Mouse (Mus musculus): Measurements from ENCODE around the gene Mrpl20. TPM values are rescaled to one million over a fixed set of nuclear protein-coding genes. Genes with fewer than 3 reads are reported as not detected.
A peak's percentile ranks its signal among the peaks of the same experiment; 100 is the strongest.

The Mrpl20 gene
- polyA plus RNA-seq, 1 experiment from 2014 or later = 152 TPM

DNA sequence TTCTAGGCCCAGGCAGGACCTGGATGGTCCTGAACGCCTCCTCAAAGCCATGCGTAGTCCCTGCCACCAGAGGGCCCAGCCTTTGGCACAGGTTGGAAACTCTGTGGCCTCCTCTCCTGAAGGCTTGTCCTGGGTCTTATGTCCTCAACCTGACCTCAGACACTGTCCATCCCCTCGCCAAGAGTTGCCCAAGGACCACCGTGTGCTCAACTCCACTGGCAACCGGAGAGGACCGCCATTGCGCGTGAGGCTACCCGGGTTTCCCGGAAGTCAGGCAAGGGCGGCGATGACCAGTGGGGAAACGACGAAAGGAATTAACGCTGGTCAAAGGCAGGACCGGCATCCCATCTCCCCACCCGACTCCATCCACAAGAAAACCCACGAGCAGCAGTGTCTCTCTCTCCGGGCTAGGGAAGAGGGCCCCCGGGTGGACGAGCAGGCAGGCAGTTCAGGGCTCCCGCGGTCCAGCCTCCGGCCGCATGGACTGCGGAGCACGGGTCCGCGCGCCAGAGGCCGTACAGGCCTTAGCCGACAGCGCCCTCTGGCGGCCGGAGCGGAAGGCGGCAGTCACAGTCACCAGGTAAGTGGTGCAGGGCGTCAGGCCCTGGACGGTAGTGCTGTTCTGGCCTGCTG, 32.7 kb upstream of the Mrpl20 start:
- H3K4me3 ChIP-seq (ENCODE audit: low read depth, low read length) = peak overlapping the region; percentile 61
- peak overlapping the region; percentile 88 for H3K4me2 ChIP-seq
- under 1% methylated on average over 39 of the region's 39 CpGs for WGBS (ENCODE audit: insufficient replicate concordance)
- ATAC-seq (replicated peaks; ENCODE audit: insufficient number of reproducible peaks, low FRiP score, low TSS enrichment) = peak; percentile 90
- peak overlapping the region; percentile 89 for H3K9ac ChIP-seq (ENCODE audit: low read depth, low read length)
- peaks cover 44% of the 10 kb centered on the region for H3K27me3 ChIP-seq (ENCODE audit: control insufficient read depth, insufficient read depth, low read length)
- H3K27ac ChIP-seq (ENCODE audit: low read depth, low read length) = peak overlapping the region; percentile 64; the same call in 1 of the 2 replicates
- H3K4me1 ChIP-seq (ENCODE audit: control insufficient read depth, insufficient read depth, low read length) = peaks cover 20% of the 10 kb centered on the region
- H3K36me3 ChIP-seq (ENCODE audit: control insufficient read depth, insufficient read depth, low read length) = no peaks in the 10 kb centered on the region
- H3K9me3 ChIP-seq (replicated peaks; ENCODE audit: control insufficient read depth, low read length) = no peaks in the 10 kb centered on the region

DNA sequence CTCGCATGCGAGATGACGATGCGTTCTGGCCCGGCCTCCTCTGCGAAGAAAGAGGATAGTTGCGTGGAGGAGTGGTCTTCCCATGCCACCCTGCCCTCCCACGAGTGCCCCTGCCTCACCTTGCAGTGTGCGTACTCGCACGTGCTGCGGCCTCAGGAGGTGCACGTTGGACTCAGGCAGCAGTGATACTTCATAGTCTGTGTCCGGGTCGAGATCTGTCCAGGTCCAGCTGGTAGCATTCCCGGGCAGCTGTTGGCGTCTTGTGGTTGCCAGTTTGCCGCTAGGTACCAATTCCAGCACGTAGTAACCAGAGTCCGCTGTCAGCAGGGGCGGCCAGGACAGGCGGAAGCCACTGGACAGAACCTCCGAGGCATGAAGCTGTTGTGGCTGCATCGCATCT, 32.1 kb upstream of the Mrpl20 start:
- Histone ChIP-seq H3K36me3 (ENCODE audit: control insufficient read depth, insufficient read depth, low read length) (no peaks in the 10 kb centered on the region), H3K4me2 (peak overlapping the region; percentile 88), H3K9me3 (replicated peaks; ENCODE audit: control insufficient read depth, low read length) (no peaks in the 10 kb centered on the region), H3K27ac (ENCODE audit: low read depth, low read length) (no peak overlapping the region), H3K4me3 (ENCODE audit: low read depth, low read length) (peak overlapping the region; percentile 61), H3K27me3 (ENCODE audit: control insufficient read depth, insufficient read depth, low read length) (peaks cover 50% of the 10 kb centered on the region), H3K4me1 (ENCODE audit: control insufficient read depth, insufficient read depth, low read length) (peaks cover 20% of the 10 kb centered on the region), H3K9ac (ENCODE audit: low read depth, low read length) (peak overlapping the region; percentile 89)
- 0 out of 2 replicates have a peak, but pooled peaks have one; percentile 2 for ATAC-seq (replicated peaks; ENCODE audit: insufficient number of reproducible peaks, low FRiP score, low TSS enrichment)
- 44% methylated on average over 24 of the region's 24 CpGs for WGBS (ENCODE audit: insufficient replicate concordance)

DNA sequence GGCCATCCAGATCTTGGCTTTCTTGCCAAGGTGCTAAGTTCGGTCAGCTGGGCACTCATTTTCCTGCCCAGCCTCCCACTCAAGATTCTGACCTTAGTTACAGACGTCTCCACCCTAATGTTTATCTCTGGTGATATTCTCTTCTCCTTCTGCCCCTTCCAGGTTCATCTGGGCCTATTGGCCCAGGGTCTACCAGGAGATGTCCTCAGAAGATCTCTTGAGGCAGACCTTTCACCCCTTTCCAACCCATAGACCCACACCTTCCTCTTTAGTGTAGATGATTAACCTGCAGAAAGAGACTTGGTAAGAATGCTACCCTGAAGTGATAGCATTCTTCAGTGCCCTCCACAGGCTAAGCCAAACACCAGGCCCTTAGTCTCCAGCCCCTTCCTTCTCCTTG, 31.0 kb upstream of the Mrpl20 start:
- peaks cover 50% of the 10 kb centered on the region for H3K27me3 ChIP-seq (ENCODE audit: control insufficient read depth, insufficient read depth, low read length)
- H3K4me2 ChIP-seq = no peak overlapping the region
- no peaks in the 10 kb centered on the region for H3K9me3 ChIP-seq (replicated peaks; ENCODE audit: control insufficient read depth, low read length)
- no peak overlapping the region for H3K4me3 ChIP-seq (ENCODE audit: low read depth, low read length)
- no peak overlapping the region for H3K9ac ChIP-seq (ENCODE audit: low read depth, low read length)
- ATAC-seq (replicated peaks; ENCODE audit: insufficient number of reproducible peaks, low FRiP score, low TSS enrichment) = no peak
- H3K4me1 ChIP-seq (ENCODE audit: control insufficient read depth, insufficient read depth, low read length) = peaks cover 24% of the 10 kb centered on the region
- H3K27ac ChIP-seq (ENCODE audit: low read depth, low read length) = no peak overlapping the region
- H3K36me3 ChIP-seq (ENCODE audit: control insufficient read depth, insufficient read depth, low read length) = no peaks in the 10 kb centered on the region
- 61% methylated on average over 2 of the region's 2 CpGs for WGBS (ENCODE audit: insufficient replicate concordance)

DNA sequence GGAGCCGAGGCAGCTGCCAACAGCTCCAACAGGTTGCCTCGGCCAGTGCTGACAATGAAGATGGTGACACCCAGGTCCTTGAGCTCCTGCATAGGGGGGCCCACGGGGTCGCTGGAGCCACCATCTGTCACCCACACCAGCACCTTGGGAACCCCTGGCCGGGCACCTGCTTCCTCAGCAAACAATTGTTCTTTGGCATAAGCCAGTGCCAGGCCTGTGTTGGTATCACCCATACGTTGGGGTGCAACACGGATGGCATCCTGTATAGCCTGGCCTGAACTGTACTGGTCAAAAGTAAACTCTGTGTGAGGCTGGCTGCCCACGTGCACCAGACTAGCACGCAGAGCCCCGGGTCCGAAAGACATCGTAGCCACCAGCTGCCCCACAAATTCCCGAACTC, 29.9 kb upstream of the Mrpl20 start:
- H3K4me3 ChIP-seq (ENCODE audit: low read depth, low read length) = no peak overlapping the region
- H3K27me3 ChIP-seq (ENCODE audit: control insufficient read depth, insufficient read depth, low read length) = peaks cover 50% of the 10 kb centered on the region
- no peaks in the 10 kb centered on the region for H3K9me3 ChIP-seq (replicated peaks; ENCODE audit: control insufficient read depth, low read length)
- no peak overlapping the region for H3K27ac ChIP-seq (ENCODE audit: low read depth, low read length)
- H3K36me3 ChIP-seq (ENCODE audit: control insufficient read depth, insufficient read depth, low read length) = no peaks in the 10 kb centered on the region
- no peak overlapping the region for H3K9ac ChIP-seq (ENCODE audit: low read depth, low read length)
- WGBS (ENCODE audit: insufficient replicate concordance) = 82% methylated on average over 13 of the region's 13 CpGs
- ATAC-seq (replicated peaks; ENCODE audit: insufficient number of reproducible peaks, low FRiP score, low TSS enrichment) = no peak
- H3K4me1 ChIP-seq (ENCODE audit: control insufficient read depth, insufficient read depth, low read length) = peaks cover 31% of the 10 kb centered on the region
- H3K4me2 ChIP-seq = no peak overlapping the region

DNA sequence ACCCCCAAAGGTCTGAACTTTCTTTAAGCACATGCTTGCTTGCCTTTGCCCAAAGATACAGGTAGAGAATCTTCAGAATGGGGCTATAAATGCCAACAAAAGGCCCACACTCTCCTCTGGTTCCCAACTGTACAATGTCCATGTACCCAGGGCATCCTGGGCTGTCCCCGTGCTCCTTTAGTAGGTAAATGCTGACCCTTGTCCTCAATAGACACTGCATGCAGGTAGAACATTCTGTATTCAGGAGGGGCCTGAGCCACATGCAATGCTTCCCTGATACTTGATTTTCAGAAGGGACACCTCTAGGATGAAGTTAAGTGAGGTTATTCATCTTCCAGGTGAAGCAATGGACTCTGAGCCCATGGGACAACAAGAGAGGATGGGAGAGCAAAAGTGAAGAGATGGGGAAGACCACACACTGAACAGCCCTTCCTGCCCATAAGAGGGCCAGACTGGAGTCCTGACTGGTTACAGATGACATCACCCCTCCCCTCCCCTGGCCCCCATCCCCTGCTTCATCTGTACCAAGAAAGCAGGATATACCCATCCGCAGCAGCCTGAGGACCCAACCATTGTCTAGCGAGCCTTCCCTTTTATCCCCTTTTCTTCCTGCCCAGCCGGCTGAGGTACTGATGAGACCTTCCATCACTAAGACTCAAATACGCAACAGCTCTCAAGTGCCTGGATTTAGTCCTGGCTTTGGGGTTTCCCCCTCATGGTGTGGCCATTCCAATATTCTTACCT, 29.2 kb upstream of the Mrpl20 start:
- H3K9me3 ChIP-seq (replicated peaks; ENCODE audit: control insufficient read depth, low read length) = no peaks in the 10 kb centered on the region
- H3K4me3 ChIP-seq (ENCODE audit: low read depth, low read length) = peak overlapping the region; percentile 41; the same call in 1 of the 2 replicates
- H3K4me1 ChIP-seq (ENCODE audit: control insufficient read depth, insufficient read depth, low read length) = peaks cover 34% of the 10 kb centered on the region
- no peak overlapping the region for H3K9ac ChIP-seq (ENCODE audit: low read depth, low read length)
- ATAC-seq (replicated peaks; ENCODE audit: insufficient number of reproducible peaks, low FRiP score, low TSS enrichment) = no peak
- H3K27ac ChIP-seq (ENCODE audit: low read depth, low read length) = no peak overlapping the region
- 29% methylated on average over 5 of the region's 5 CpGs for WGBS (ENCODE audit: insufficient replicate concordance)
- H3K27me3 ChIP-seq (ENCODE audit: control insufficient read depth, insufficient read depth, low read length) = peaks cover 50% of the 10 kb centered on the region
- H3K36me3 ChIP-seq (ENCODE audit: control insufficient read depth, insufficient read depth, low read length) = no peaks in the 10 kb centered on the region
- H3K4me2 ChIP-seq = peak overlapping the region; percentile 77

DNA sequence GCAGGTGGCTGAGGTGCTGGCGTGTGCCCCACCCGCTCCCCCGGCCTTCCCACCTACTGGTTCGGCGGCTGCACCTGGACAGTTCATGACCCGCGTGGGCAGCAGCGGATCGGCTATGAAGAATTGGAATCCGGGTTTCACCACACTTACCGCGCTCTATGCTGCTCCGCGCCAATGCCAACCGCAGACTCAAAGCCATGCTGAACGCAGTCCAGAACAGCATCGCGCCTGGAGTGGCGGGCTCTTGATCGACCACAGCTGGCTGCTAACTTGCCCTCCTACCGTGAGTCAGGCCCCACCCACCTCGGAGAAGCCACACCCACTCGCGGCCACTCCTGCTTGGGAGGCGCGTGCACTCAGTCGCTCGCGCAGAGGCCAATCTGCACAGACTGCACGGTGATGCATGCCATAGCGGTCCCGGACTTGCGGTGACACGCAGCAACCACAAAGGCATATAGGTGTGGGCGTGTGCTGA, 28.4 kb upstream of the Mrpl20 start, which contains the start of gene Vwa1:
TSS of gene Vwa1 (minus strand) at position 419 of the 475 bp plus-strand sequence.
- Histone ChIP-seq H3K4me1 (ENCODE audit: control insufficient read depth, insufficient read depth, low read length) (peaks cover 33% of the 10 kb centered on the region), H3K36me3 (ENCODE audit: control insufficient read depth, insufficient read depth, low read length) (no peaks in the 10 kb centered on the region), H3K27me3 (ENCODE audit: control insufficient read depth, insufficient read depth, low read length) (peaks cover 50% of the 10 kb centered on the region), H3K9ac (ENCODE audit: low read depth, low read length) (peak within 1 kb of the TSS; percentile 49; the same call in 1 of the 2 replicates), H3K27ac (ENCODE audit: low read depth, low read length) (no peak within 1 kb of the TSS), H3K4me3 (ENCODE audit: low read depth, low read length) (peak within 1 kb of the TSS; percentile 41), H3K9me3 (replicated peaks; ENCODE audit: control insufficient read depth, low read length) (no peaks in the 10 kb centered on the region), H3K4me2 (peak within 1 kb of the TSS; percentile 77)
- 3% methylated on average over 35 of the region's 35 CpGs for WGBS (ENCODE audit: insufficient replicate concordance)
- peak; percentile 58; the same call in 1 of the 2 replicates for ATAC-seq (replicated peaks; ENCODE audit: insufficient number of reproducible peaks, low FRiP score, low TSS enrichment)

DNA sequence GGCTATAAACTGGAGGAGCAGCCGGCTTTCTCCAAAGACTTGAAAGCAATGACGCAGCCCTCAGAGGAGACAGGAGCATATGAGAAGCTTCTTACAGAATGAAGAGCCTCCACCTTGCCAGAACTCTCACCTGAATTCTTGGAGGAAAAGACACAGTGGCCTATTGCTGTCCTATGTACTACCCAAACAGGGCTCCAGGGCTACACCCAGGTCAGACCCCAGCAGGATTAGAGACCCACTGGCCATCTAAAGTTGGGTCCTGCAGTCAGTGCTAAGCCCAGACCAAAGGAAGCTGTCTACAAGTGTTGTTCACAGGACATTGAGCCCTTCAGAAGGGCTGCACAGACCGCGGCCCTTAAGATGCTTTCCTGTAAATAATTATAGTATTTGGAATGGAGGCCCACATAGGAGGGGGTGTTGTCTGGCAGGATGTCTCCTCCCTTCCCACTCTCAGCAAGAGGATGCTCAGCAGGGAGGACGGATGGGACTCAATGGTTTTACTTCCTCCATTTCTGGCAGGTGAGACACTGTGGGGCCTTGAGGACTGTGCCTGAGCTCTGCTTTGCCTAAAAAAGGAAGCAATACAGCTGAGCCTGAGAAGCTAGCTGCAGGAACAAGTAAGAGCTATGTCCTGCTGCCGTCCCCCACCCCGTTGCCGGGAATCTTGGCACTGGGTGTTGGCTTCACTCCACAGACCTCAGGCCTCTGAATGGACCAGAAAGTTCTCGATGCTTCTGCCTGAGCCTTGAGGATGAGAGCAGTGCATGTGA, 27.5 kb upstream of the Mrpl20 start:
- no peak overlapping the region for H3K4me3 ChIP-seq (ENCODE audit: low read depth, low read length)

DNA sequence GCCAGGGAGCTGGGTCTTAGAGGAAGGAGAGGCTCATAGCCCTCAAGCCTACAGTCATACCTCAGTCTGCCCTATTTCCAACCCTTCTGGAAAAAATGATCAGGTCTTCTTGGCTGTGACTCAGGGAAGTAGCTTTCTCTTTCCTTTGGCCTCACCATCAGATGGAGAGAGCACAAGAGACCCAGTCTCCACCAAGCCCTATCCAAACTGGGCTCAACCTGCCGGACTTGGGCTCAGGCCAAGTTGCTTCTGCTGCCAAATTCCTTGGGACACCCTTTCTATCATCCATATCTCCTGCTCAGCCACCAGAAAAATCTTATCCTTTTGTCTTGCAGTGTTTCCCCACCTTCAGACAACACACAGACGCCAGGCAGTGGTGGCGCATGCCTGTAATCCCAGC, 26.8 kb upstream of the Mrpl20 start:
- H3K9ac ChIP-seq (ENCODE audit: low read depth, low read length) = no peak overlapping the region
- no peak overlapping the region for H3K4me2 ChIP-seq
- no peaks in the 10 kb centered on the region for H3K36me3 ChIP-seq (ENCODE audit: control insufficient read depth, insufficient read depth, low read length)
- no peak overlapping the region for H3K27ac ChIP-seq (ENCODE audit: low read depth, low read length)
- peaks cover 31% of the 10 kb centered on the region for H3K4me1 ChIP-seq (ENCODE audit: control insufficient read depth, insufficient read depth, low read length)
- H3K27me3 ChIP-seq (ENCODE audit: control insufficient read depth, insufficient read depth, low read length) = peaks cover 47% of the 10 kb centered on the region
- no peak for ATAC-seq (replicated peaks; ENCODE audit: insufficient number of reproducible peaks, low FRiP score, low TSS enrichment)
- no peaks in the 10 kb centered on the region for H3K9me3 ChIP-seq (replicated peaks; ENCODE audit: control insufficient read depth, low read length)
- no peak overlapping the region for H3K4me3 ChIP-seq (ENCODE audit: low read depth, low read length)
- 64% methylated on average over 3 of the region's 3 CpGs for WGBS (ENCODE audit: insufficient replicate concordance)

More for the DNA sequence above, 27.5 kb upstream of the Mrpl20 start:
- Histone ChIP-seq H3K27me3 (ENCODE audit: control insufficient read depth, insufficient read depth, low read length) (peaks cover 50% of the 10 kb centered on the region), H3K9me3 (replicated peaks; ENCODE audit: control insufficient read depth, low read length) (no peaks in the 10 kb centered on the region), H3K36me3 (ENCODE audit: control insufficient read depth, insufficient read depth, low read length) (no peaks in the 10 kb centered on the region), H3K4me2 (peak overlapping the region; percentile 77), H3K4me1 (ENCODE audit: control insufficient read depth, insufficient read depth, low read length) (peaks cover 32% of the 10 kb centered on the region), H3K27ac (ENCODE audit: low read depth, low read length) (no peak overlapping the region), H3K9ac (ENCODE audit: low read depth, low read length) (no peak overlapping the region)
- WGBS (ENCODE audit: insufficient replicate concordance) = 53% methylated on average over 9 of the region's 9 CpGs
- ATAC-seq (replicated peaks; ENCODE audit: insufficient number of reproducible peaks, low FRiP score, low TSS enrichment) = no peak

Measured in heart, embryonic 11.5 days (tissue).